Mouse (Mus musculus) G1E (cell line): ENCODE results near the gene Gipc3. TPM values are rescaled to one million over a fixed set of nuclear protein-coding genes. Genes with fewer than 3 reads are reported as not detected.

Experiments
- ATAC-seq: 2 replicates; pipeline ENCODE4 v1.8.0; 2016; ENCODE audit warnings: mild to moderate bottlenecking; ENCODE audit not compliant: insufficient number of reproducible peaks, poor library complexity, low FRiP score, severe bottlenecking; ENCODE audit errors: extremely low read depth
- DNase-seq: peaks from one replicate; pipeline ENCODE4 v3.0.0; 2012; ENCODE audit warnings: low spot score
- H3K27me3 ChIP-seq: 2 replicates; pipeline ENCODE4 v1.6.1; 2012; ENCODE audit warnings: mild to moderate bottlenecking, low read length, inconsistent platforms; ENCODE audit not compliant: insufficient read depth
- H3K36me3 ChIP-seq: replicated peaks from 2 replicates; pipeline ENCODE3; 2012; ENCODE audit warnings: mild to moderate bottlenecking, inconsistent platforms
- H3K4me1 ChIP-seq: 2 replicates; pipeline ENCODE4 v1.6.1; 2012; ENCODE audit warnings: low read depth, low read length, inconsistent platforms, mixed read lengths; ENCODE audit not compliant: insufficient read depth
- H3K4me3 ChIP-seq: 2 replicates; pipeline ENCODE4 v1.5.1; 2012; ENCODE audit warnings: low read depth, mild to moderate bottlenecking, inconsistent platforms, low read length, moderate library complexity, mixed read lengths
- H3K9me3 ChIP-seq: replicated peaks from 2 replicates; pipeline ENCODE4 v1.6.1; 2012; ENCODE audit warnings: inconsistent platforms
- CTCF ChIP-seq: IDR thresholded peaks from 2 replicates; pipeline ENCODE4 v1.5.1; 2012; ENCODE audit warnings: low read depth, low read length, inconsistent platforms, mixed read lengths
- GATA1 ChIP-seq: IDR thresholded peaks from 2 replicates; pipeline ENCODE4 v1.6.1; 2012; ENCODE audit warnings: borderline replicate concordance, low read length, inconsistent platforms, mixed read lengths
- GATA2 ChIP-seq: IDR thresholded peaks from 2 replicates; pipeline ENCODE4 v1.6.1; 2012; ENCODE audit warnings: low read depth, low read length, inconsistent platforms, borderline replicate concordance
- POLR2AphosphoS5 ChIP-seq: IDR thresholded peaks from 2 replicates; pipeline ENCODE4 v1.6.1; 2012; ENCODE audit warnings: low read depth, low read length, inconsistent platforms; ENCODE audit not compliant: insufficient replicate concordance
- TAL1 ChIP-seq: conservative IDR thresholded peaks from 2 replicates; pipeline ENCODE4 v1.6.1; 2012; ENCODE audit warnings: low read depth, low read length, inconsistent platforms, mixed read lengths
- polyA plus RNA-seq: library from polyadenylated mRNA; stranded (reverse); fragments of >175 nt; gene quantifications from 2 replicates; pipeline ENCODE4 v1.2.3, GENCODE M21; 2012
- total RNA-seq, 2 experiments: library from RNA; stranded (forward) in 1 of 2; stranded (reverse) in 1 of 2; fragments of 200-1000 nt in 1 of 2; fragments of >200 nt in 1 of 2; fragmentation: Nextera tagmentation in 1 of 2; gene quantifications; 2 replicates each; pipeline ENCODE4 v1.2.3; 2014 to 2017

Gipc3 gene
- total RNA-seq (2014; fragmentation: Nextera tagmentation) (not detected in 2 replicates), total RNA-seq (2017) (0.11 TPM in 1 of 2 replicates, not detected in the other), polyA plus RNA-seq (not detected in 2 replicates)

GRCm38 (mm10) chr10:81342686-81343505 is at the start of gene Gipc3:
Gene Gipc3, minus strand, starts transcription at chr10:81343266.
- DNase-seq = no peak
- Histone ChIP-seq H3K4me3 (peak within 1 kb of the TSS; percentile 50; the same call in 1 of the 2 replicates), H3K9me3 (peaks cover 9% of the 10 kb centered on the region; the same call in 1 of the 2 replicates), H3K36me3 (peaks cover 29% of the 10 kb centered on the region), H3K27me3 (peaks cover 21% of the 10 kb centered on the region), H3K4me1 (peaks cover 41% of the 10 kb centered on the region)
- ATAC-seq = no peak
- TF ChIP-seq GATA1 (no peak), TAL1 (no peak), GATA2 (no peak), CTCF (no peak), POLR2AphosphoS5 (no peak)

- no peak for ATAC-seq
- H3K27me3 ChIP-seq = peaks cover 13% of the 10 kb centered on the region; the same call in 1 of the 2 replicates
- H3K9me3 ChIP-seq = no peaks in the 10 kb centered on the region
- no peak for DNase-seq
- TF ChIP-seq POLR2AphosphoS5 (no peak), GATA2 (no peak), GATA1 (no peak)
- peaks cover 40% of the 10 kb centered on the region for H3K4me1 ChIP-seq
- H3K4me3 ChIP-seq = peak within 1 kb of the TSS; percentile 44; the same call in 1 of the 2 replicates
- H3K36me3 ChIP-seq = peaks cover 51% of the 10 kb centered on the region
Measured at GRCm38 (mm10) chr10:81392781-81393185, 49.7 kb upstream of the Gipc3 start, which contains the start of gene Smim24. Gene Smim24, plus strand, starts transcription at chr10:81393051.

- TF ChIP-seq GATA2 (no peak), TAL1 (no peak), CTCF (no peak), POLR2AphosphoS5 (no peak), GATA1 (no peak)
- ATAC-seq = no peak
- Histone ChIP-seq H3K27me3 (peaks cover 8% of the 10 kb centered on the region; the same call in 1 of the 2 replicates), H3K9me3 (no peaks in the 10 kb centered on the region), H3K4me3 (no peak overlapping the region), H3K4me1 (peaks cover 45% of the 10 kb centered on the region), H3K36me3 (peaks cover 56% of the 10 kb centered on the region)
- DNase-seq = no peak
Measured at GRCm38 (mm10) chr10:81392270-81392669, 49.2 kb upstream of the Gipc3 start.

GRCm38 (mm10) chr10:81390678-81390965 is 47.6 kb upstream of the Gipc3 start:
- H3K4me3 ChIP-seq = no peak overlapping the region
- H3K36me3 ChIP-seq = peaks cover 72% of the 10 kb centered on the region
- DNase-seq (no peak), ATAC-seq (no peak)
- no peaks in the 10 kb centered on the region for H3K9me3 ChIP-seq
- TF ChIP-seq CTCF (no peak), POLR2AphosphoS5 (no peak), TAL1 (no peak), GATA2 (no peak), GATA1 (no peak)
- H3K4me1 ChIP-seq = peaks cover 62% of the 10 kb centered on the region
- H3K27me3 ChIP-seq = peaks cover 2% of the 10 kb centered on the region; the same call in 1 of the 2 replicates

- peaks cover 2% of the 10 kb centered on the region; the same call in 1 of the 2 replicates for H3K27me3 ChIP-seq
- ATAC-seq (peak; percentile 54), DNase-seq (peak; percentile 74)
- H3K9me3 ChIP-seq = no peaks in the 10 kb centered on the region
- H3K4me1 ChIP-seq = peaks cover 68% of the 10 kb centered on the region
- peaks cover 77% of the 10 kb centered on the region for H3K36me3 ChIP-seq
- TF ChIP-seq CTCF = peak; percentile 99
- TF ChIP-seq POLR2AphosphoS5 = no peak
- TF ChIP-seq GATA2 = no peak
- TF ChIP-seq GATA1 = no peak
- no peak for TF ChIP-seq TAL1
- no peak overlapping the region for H3K4me3 ChIP-seq
Measured at GRCm38 (mm10) chr10:81389801-81390677, 47.0 kb upstream of the Gipc3 start.
